Mouse (Mus musculus): ENCODE data around the gene Dbi.

Gene Dbi

DNA sequence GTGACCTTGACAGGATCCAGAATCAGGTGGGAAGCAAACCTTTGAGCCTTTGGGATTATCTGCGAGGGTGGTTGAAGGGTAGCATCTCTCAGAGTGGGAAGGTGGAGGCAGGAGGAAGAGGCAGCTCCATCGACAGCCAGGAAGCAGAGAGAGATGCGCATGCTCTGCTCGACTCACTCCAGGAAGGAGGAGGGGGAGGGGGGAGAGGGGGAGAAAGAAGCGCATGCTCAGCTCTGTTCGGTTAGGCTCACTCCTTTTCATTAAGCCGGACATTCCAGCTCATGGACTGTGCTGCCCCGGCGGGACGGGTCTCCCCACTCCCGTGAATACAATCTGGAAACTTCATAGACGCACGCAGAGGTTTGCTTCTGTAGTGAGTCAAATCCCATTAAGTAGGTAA is 34.2 kb downstream of the Dbi start:
- in situ Hi-C loops (cut with MboI): no loop called here

DNA sequence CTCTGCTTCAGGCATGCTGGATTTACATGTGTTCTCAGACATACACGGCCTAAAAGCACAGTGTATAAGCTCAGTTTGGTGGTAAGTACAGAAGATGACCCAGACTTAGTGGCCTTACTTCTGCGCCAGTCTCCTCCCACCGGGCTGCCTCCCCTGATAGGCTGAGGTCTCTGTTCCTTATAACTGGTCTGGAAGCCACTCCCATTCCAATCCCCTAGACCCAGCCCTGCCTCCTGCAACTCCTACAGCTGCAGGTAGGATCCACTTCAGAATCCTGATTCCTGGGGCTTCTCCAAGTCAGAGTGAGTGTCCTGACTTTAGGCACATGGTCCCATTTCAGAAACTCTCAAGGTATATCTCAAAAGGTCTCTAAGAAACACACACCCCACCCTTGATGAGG is 35.2 kb downstream of the Dbi start:
- in situ Hi-C loops (cut with MboI): no loop called here

DNA sequence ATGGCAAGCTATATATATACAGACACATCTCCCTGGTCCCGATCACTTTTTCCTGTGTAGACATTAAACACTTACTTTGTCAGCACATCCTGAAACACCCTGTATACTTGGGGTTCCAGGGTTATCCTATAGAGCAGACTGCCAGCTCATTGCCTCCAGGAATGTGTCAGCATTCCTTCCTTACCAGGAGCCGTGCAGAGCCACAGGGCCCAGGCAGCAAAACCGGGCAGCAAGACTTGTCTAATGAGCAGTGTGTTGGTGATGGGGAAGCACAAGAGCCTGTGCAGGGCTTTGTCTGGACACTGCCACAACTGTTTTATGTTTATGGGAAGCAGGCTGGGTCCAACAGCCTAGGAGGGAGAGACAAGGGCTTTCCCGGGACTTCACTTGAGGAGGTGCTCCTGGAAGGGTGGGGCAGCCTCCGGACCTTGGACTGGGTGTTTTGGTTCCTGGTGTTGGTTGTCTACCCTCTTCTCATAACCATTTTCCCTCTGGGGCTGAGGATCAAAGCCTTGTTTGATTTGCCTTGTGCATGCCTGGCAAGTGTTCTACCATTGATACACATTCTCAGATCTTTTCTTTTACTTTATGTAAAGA is 36.9 kb downstream of the Dbi start:
- in situ Hi-C loops (cut with MboI): no loop called here

DNA sequence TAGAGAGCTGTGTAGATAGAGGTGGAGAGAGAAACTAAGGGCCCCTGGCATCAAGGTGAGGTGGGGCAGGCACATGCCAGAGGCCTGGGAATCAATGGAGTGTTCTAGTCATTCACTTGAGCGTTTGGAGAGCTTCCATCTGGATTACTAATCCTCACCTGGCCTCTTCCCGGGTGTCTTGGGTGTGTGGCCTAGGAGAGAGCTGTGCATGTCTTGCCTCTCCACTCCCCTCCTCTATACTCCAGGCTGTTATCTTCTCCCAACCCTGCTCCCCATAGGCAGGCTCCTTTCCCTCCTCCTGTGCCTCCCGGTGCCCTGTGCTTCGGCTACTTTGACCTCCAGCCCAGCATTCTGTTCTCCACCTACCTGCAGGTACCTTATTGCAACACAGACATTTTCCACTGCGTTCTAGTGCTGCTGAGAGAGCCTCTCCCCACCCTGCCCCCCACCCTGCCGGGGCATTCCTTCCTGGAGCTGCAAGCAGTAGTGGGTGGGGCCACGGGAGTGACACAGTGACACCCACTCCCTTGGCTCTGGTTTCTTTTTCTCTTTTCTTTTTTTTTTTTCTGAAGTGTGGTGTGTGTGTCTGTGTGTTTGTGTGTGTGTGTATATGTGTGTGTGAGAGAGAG is 37.8 kb downstream of the Dbi start:
- in situ Hi-C loops (cut with MboI): no loop called here

DNA sequence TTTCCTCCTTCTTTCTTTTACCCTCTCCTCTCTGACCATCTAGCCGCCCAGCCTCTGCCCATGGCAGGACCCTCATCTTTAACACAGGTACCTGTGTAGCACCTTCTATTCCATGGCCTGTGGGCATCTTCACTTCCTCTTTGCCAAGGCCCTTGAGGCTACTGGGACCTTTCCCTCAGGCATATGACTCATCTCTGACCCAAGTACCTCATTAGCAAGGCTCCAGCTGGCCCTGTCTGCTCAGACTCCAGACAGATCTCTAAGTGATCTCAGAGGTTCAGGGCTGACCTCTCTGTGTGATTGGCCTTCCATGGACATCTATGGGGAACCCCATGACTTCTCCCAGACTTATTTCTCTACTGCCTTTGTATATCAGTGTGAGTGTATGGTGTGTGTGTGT is 40.2 kb downstream of the Dbi start:
- in situ Hi-C loops (cut with MboI): no loop called here

DNA sequence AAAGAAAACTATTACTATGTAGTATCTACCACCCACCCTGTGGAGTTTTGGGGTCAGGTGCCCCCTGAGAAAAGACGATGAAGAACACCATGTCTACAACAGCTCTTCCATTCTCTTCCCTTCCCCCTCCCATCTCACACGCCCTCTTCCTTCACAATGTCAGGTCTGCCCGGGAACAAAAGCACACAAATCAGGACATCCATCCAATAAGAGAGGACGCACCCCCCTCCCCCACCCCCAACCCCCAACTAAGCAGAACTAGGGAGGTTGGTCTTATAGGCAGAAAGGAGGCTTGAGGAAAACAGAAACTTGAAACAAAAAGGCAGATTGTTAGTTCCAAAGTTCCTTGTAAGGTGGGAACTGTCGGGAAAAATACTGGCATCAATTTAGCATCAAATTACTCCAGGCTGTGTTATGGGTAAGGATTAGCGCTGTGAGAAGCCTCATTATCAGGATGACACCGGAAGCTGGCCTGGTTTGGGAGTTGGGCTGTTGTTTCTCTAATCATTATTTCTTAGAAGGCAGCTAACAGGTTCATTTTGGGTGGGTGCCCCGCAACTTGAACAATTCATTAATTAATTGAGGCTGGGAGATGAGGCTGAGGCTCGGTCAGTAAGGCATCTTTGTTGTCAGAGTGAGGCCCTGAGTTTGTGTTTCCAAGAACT is 43.0 kb downstream of the Dbi start:
- in situ Hi-C loops (cut with MboI): no loop called here

DNA sequence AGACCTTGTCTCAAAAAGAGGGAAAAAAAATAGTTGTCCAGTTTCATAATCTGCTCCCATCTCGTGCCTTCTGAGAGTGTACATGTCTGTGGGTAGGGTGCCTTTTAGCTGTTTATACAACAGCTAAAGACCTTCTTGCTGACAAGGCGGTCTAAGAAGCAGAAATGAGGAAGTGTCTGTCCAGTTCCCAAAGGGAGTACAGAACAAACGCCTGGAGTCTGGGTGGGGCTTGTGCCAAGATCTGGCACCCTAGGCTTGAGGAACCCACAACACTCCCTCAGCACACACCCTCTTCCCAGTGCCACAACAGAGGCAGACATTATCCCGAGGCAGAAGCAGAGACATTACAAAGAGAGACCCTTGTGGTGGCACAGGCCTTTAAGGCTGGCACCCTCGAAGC is 45.4 kb downstream of the Dbi start:
- in situ Hi-C loops (cut with MboI): no loop called here

DNA sequence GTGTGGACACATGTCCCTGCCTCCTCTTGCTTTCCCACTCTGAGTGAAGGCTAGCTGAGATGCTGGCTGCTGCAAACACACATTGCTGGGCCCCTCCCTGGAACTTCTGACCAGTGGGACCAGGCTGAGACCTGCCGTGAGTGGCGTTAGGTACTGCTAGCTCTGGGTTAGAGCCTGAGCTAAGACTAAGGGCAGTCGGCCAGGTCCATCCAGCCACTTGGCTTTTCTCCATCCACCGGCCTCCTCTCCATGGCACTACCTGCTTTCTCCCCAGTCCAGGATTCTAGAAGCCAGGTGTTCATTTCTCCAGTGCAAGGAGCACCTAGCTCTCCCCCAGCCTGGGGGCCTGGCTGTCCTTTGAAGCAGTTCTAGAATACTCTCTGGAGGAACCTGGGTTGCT is 45.9 kb downstream of the Dbi start:
- in situ Hi-C loops (cut with MboI): no loop called here

DNA sequence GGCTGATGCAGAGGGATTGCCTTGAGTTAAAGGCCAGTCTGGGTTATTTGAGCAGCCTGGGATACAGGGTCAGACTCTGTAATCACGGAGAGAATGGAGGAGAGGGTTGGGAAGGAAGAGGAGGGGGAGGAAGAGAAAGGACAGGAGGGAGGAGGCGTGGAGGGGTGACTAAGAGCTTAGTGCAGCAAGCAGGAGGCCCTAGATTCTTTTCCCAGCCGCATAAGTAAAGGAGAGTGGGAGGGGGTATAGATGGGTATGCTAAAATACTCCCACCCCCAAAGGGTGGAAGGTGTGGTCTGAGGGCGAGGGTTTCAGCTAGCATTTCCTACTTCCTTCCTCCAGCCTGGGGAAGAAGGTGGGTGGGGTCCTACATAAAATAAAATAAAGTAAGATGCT is 46.6 kb downstream of the Dbi start:
- in situ Hi-C loops (cut with MboI): no loop called here

DNA sequence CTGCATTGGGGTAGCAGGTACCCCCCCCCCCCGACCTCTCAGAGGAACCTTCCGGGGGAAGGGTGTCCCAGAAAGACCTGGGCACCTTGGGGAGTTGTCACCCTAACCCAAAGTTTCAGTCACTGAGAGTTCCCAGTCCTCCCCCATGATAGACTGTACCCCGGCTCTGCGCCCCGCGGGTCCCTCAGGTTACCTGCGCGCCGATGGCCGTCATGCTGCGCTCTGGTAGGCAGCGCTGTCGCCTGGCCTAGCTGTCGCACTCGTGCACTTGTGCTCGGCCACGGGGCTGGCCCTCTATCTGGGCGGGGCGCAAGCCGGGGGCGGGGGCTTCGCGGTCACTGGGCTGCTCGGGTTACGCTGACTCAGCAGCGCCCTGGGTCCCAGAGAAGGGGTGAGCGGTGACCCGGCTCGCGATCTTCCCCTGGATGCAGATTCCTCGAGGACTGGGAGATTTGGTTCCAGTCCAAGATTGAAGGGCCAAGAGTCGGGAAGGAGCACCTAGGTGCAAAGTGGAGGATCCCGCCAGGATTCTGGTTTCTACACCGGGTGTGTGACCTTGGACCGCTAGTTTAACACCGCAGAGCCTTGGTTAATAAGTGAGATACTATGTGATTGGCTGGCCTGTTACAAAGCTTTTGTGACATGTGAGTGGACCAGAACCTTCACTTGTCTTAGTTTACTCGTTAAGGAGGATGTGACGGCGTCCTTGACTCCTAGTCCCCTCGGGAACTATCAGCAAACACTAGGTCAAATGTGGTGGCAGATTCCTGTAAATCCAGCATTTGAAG is 47.2 kb downstream of the Dbi start, which contains the start of gene Tmem37:
TSS of gene Tmem37 (minus strand) at position 556 of the 788 bp plus-strand sequence.
- in situ Hi-C loops (cut with MboI): no loop called here

DNA sequence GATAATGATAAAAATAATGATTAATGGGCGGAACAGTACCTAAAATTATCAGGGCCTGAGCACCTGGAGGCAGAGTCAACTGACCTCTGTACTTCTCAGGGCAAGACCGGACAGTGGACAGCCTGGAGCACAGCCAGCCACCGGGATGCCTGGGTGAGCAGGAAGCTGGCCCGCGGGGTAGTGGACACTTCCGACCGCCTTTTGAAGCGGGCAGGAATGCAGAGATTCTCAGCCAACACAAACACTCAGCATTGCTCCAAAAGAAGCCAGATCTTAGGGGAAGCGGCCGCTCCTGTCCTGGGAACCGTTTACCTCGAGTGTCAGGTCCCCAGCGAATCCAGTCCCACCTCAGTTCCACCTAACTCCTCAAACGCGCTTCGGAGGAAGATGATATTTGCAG is 48.0 kb downstream of the Dbi start:
- in situ Hi-C loops (cut with MboI): no loop called here

DNA sequence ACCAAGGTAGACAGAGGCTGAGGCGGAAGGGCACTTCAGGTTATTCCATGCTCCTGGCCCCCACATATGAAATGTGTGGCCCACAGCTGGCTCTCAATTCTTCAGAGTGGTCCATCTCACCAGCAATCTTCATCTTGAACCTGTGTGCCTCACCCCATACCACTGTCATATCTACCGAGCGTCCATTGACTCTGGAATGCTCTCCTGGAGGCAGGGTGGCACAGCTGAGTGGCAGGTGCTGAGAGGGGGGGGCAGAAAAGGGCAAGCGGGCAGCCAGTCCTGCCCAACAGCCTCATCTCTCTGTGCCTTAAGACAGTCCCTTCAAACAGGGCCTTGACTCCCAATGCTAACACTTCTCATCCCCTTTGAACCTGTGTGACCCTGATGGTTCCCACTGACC is 49.7 kb downstream of the Dbi start:
- in situ Hi-C loops (cut with MboI): no loop called here

DNA sequence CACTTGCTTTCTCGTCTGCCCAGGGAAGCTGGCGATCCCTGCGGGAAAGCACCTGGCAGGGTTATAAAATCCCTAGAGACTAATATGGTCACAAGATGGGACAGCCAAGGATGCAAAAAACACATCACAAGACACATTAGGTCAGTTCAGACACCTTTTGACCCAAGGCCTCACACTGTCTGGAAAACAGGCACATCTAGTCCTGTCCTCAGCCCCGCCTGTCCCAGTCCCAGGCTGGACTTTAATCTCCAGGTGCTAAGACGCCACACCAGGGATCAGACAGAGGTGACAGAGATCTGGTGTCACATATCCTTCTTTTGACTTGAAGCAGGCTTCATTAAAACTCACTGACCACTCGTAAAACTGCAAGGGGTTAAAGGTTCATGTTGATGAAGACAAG is 50.7 kb downstream of the Dbi start:
- in situ Hi-C loops (cut with MboI): no loop called here

DNA sequence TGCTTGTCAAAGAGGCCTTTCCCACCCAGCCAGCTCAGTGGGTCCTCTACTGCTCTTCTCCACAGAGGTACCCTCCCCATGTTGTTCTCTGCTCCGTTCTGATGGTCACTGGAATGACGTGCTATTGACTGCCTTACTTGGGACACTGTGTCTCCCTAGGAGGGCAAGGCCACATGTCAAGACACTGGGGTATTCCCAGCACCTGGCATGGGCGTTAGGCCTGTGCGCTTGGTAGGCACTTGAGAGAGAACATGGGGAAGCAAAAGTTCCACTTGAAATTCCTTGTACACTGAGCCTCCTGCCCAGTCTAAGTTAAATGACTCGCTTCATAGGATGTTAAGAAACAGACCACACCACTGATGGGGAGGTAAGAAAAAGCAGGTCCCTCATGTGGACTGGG is 51.8 kb downstream of the Dbi start:
- in situ Hi-C loops (cut with MboI): no loop called here

DNA sequence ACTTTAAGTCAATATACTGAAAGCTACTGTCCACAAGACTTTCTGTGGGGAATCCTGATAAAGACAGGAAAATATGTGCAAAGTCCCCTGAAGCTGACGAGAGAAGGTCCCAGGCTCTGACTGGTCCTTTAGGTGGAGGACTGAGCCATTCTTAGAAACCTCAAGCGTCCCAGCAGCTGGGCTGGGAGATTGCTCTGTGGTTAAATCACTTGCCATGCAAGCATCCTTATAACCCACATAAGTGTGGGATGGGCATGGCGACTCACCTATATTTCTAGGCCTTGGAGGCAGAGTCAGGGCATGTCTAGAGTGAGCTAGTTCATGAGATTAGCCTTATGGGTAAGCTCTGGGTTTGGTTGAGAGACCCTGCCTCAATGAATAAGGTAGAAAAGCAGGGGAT is 54.3 kb downstream of the Dbi start:
- in situ Hi-C loops (cut with MboI): no loop called here

DNA sequence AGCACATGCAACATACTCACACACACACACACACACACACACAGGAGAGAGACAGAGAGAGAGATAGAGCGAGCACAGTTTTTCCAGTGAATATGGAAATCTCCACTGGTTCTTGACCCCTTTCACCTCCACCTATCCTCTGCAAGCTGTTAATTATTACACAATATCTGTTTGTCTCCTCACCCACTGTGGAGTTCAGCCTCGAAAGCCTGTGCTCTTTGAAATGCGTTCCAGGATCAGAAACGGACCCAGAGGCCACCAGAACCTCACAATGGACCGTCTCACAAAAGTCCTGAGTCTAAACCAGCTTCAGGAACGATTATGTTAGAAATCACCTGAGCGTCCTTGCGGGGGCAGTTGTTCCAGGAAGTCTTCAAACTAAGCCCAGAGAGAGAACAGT is 54.7 kb downstream of the Dbi start:
- in situ Hi-C loops (cut with MboI): no loop called here

DNA sequence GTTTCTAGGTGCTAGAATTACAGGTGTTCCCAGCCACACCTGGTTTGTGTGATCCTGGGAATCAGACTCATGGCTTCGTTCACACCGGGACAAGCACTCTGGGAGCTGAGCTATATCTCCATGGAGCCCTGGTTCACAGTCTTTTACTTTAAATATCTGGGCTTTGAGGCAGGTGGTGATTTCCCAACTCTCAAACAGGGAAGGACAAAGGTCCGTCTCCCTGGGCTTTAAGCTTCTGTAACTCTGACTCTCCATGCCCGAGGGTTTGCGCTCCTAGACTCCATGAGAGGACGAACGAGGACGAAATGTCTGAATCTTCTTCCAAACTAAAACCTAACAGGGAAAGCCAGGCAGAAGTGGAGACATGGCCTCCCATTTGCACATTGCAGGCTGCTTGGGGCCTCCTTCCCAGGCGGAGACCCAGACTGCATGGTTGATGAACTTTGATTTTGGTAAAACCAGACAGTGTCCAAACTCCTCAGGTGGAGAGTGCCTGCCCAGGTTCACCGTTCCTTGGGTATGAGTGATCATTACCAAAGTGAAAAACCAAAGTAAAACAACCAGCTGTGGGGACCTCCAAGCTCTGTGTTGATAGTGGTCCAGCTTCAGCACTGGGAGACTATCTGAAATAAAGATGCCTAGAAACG is 56.7 kb downstream of the Dbi start:
- in situ Hi-C loops (cut with MboI): no loop called here
